Mouse (Mus musculus) heart, embryonic 14.5 days (tissue): ENCODE measurements at regions not wholly inside any gene's neighbourhood (a gene's known extent, or its start where the extent isn't known, plus 50 kb on each side); places are given as distances from the start of the nearest gene placed in this dataset.

ENCODE experiments used
- ATAC-seq: fragments of 200-750 bp; cut with Nextera tagmentation; 2 replicates; pipeline ENCODE4 v1.8.0; 2017; ENCODE audit warnings: low read depth, moderate TSS enrichment; ENCODE audit not compliant: insufficient number of reproducible peaks, insufficient read depth, low FRiP score
- H3K27ac ChIP-seq, 2 experiments: fragments of 200-500 bp in 1 of 2; fragments of 300-500 bp in 1 of 2; sonication (generic) in 1 of 2; replicated peaks in 1 of 2; 2 replicates each; pipeline ENCODE4 v1.5.1; 2012 to 2014; ENCODE audit warnings: low read depth in 2 of 2, low read length in 2 of 2, control low read depth in 1 of 2, mild to moderate bottlenecking in 1 of 2, mixed read lengths in 1 of 2; ENCODE audit not compliant: control insufficient read depth in 1 of 2, insufficient read depth in 1 of 2
- H3K27me3 ChIP-seq: fragments of 300-500 bp; sonication (generic); 2 replicates; pipeline ENCODE4 v1.6.1; 2014; ENCODE audit warnings: mild to moderate bottlenecking, low read length, control low read depth; ENCODE audit not compliant: control insufficient read depth, insufficient read depth
- H3K36me3 ChIP-seq: fragments of 300-500 bp; sonication (generic); 2 replicates; pipeline ENCODE4 v1.6.1; 2014; ENCODE audit warnings: mild to moderate bottlenecking, control low read depth, low read length, mixed read lengths; ENCODE audit not compliant: control insufficient read depth, insufficient read depth
- H3K4me1 ChIP-seq, 2 experiments: fragments of 200-500 bp in 1 of 2; fragments of 300-500 bp in 1 of 2; sonication (generic) in 1 of 2; 2 replicates each; pipeline ENCODE4 v1.6.1; 2012 to 2014; ENCODE audit warnings: low read length in 2 of 2, control low read depth in 1 of 2, mixed read lengths in 1 of 2; ENCODE audit not compliant: control insufficient read depth in 2 of 2, insufficient read depth in 2 of 2
- H3K4me2 ChIP-seq: fragments of 300-500 bp; sonication (generic); 2 replicates; pipeline ENCODE4 v1.6.1; 2014; ENCODE audit warnings: mild to moderate bottlenecking, low read length
- H3K4me3 ChIP-seq, 2 experiments: fragments of 200-500 bp in 1 of 2; fragments of 300-500 bp in 1 of 2; sonication (generic) in 1 of 2; 2 replicates each; pipeline ENCODE4 v1.5.1; 2012 to 2014; ENCODE audit warnings: low read length in 2 of 2, mild to moderate bottlenecking in 2 of 2, control low read depth in 1 of 2, low read depth in 1 of 2, moderate library complexity in 1 of 2; ENCODE audit not compliant: control insufficient read depth in 1 of 2, insufficient read depth in 1 of 2
- H3K9ac ChIP-seq: fragments of 300-500 bp; sonication (generic); 2 replicates; pipeline ENCODE4 v1.6.1; 2014; ENCODE audit warnings: mild to moderate bottlenecking, low read length
- H3K9me3 ChIP-seq: fragments of 300-500 bp; sonication (generic); 2 replicates; pipeline ENCODE4 v1.6.1; 2016; ENCODE audit warnings: low read length, control low read depth; ENCODE audit not compliant: control insufficient read depth
- WGBS: fragments of 180-500 bp; shearing (Covaris S2); extraction: QIAGEN DNeasy Blood & Tissue Kit; methylation state at CpG from one replicate; pipeline ENCODE4 v1.1.7; 2014; 5-methylcytosine and 5-hydroxymethylcytosine counted together

DNA sequence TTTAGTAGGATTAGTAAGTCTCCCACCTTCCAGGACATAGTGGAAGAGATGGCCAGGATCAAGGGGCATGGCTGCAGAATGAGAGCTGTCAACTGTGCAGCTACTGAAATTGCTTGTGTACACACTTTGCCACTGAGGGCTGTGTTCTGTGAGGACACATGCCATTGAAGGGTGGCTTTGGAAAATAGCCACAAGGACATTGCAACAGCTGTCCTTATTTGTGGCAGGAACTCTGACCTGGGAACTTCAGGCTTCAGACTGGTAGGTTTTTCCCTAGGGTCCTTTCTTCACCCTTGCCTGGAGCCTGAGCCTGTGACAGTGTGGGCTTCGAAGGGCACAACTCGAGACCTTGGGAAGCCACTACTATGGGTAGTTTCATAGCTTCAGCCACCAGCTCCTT is 64.2 kb upstream of the Ywhaq start:
- Histone ChIP-seq H3K4me1 (no peaks in the 10 kb centered on the region), H3K27ac (no peak overlapping the region), H3K27me3 (no peaks in the 10 kb centered on the region), H3K9ac (no peak overlapping the region), H3K9me3 (peaks cover 6% of the 10 kb centered on the region; the same call in 1 of the 2 replicates), H3K4me2 (no peak overlapping the region), H3K36me3 (no peaks in the 10 kb centered on the region), H3K4me3 (no peak overlapping the region)
- WGBS = 82% methylated on average over 2 of the region's 2 CpGs
- ATAC-seq = no peak

DNA sequence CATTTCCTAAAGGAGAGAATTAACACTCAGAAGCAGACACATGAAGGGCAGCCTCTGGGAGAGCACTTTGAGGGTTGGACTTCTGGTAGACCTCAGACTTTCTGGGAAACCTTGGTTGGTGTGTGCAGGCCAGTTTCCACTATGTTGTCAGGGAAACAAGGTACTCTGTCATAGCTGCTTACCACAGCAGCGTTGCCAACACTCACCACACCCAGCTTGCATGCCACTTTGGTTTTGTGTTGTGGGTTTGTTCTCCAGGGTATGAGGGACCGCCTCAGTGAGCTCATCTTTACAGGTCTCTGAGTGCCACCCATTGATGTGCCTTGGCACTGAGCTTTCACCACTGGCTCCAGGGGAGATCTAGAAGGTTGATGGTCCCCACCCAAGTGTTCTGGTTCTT is 62.8 kb upstream of the Ywhaq start:
- Histone ChIP-seq H3K27me3 (no peaks in the 10 kb centered on the region), H3K4me3 (no peak overlapping the region), H3K4me2 (no peak overlapping the region), H3K9me3 (peaks cover 6% of the 10 kb centered on the region; the same call in 1 of the 2 replicates), H3K9ac (no peak overlapping the region), H3K4me1 (no peaks in the 10 kb centered on the region), H3K27ac (no peak overlapping the region), H3K36me3 (no peaks in the 10 kb centered on the region)
- ATAC-seq = no peak
- WGBS = 79% methylated on average over 2 of the region's 2 CpGs

DNA sequence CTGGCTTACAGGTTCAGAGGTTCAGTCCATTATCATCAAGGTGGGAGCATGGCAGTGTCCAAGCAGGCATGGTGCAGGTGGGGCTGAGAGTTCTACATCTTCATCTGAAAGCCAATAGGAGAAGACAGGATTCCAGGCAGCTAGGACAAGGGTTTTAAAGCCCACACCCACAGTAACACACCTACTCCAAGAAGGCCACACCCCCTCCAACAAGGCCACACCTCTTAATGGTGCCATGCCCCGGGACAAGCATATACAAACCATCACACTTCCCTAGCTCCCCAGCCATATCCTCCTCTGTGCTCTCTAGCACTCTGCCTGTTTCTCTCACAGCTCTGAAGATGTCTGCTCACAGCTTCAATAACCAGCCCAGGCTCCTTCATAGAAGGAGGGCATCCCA is 61.8 kb upstream of the Ywhaq start:
- H3K27me3 ChIP-seq = no peaks in the 10 kb centered on the region
- no peaks in the 10 kb centered on the region for H3K36me3 ChIP-seq
- H3K9me3 ChIP-seq = peaks cover 3% of the 10 kb centered on the region; the same call in 1 of the 2 replicates
- H3K4me2 ChIP-seq = no peak overlapping the region
- WGBS = 50% methylated on average over 1 of the region's 1 CpGs
- H3K27ac ChIP-seq = no peak overlapping the region
- no peak overlapping the region for H3K4me3 ChIP-seq
- peaks cover 0 to 5% of the 10 kb centered on the region in 2 experiments; a peak in 2 of 4 replicates for H3K4me1 ChIP-seq
- ATAC-seq = no peak
- H3K9ac ChIP-seq = no peak overlapping the region

DNA sequence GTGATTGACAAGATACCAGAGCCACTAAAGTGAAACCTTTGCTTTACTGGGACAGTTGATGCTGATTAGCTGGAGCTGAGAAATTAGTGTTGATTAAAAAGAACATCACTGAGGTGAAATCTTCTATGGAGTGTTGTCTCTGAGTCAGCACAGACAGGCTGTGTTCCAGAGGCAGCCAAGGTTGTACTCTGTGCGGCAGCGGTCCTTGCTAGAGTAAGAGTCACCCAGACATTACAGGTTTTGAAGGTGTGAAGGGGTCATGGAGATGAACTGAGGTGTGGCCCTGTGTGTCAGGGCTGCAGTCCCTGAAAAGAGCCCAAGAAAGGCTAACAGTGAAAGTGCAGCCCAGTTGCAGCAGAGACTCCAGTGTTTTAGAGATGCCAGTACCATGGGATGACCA is 59.1 kb upstream of the Ywhaq start:
- H3K4me3 ChIP-seq = no peak overlapping the region
- WGBS = 79% methylated on average over 2 of the region's 2 CpGs
- no peak overlapping the region for H3K4me2 ChIP-seq
- H3K27ac ChIP-seq = no peak overlapping the region
- no peak overlapping the region for H3K9ac ChIP-seq
- H3K36me3 ChIP-seq = no peaks in the 10 kb centered on the region
- no peaks in the 10 kb centered on the region for H3K27me3 ChIP-seq
- H3K4me1 ChIP-seq = peaks cover 0 to 5% of the 10 kb centered on the region in 2 experiments; a peak in 2 of 4 replicates
- no peak for ATAC-seq
- H3K9me3 ChIP-seq = no peaks in the 10 kb centered on the region

DNA sequence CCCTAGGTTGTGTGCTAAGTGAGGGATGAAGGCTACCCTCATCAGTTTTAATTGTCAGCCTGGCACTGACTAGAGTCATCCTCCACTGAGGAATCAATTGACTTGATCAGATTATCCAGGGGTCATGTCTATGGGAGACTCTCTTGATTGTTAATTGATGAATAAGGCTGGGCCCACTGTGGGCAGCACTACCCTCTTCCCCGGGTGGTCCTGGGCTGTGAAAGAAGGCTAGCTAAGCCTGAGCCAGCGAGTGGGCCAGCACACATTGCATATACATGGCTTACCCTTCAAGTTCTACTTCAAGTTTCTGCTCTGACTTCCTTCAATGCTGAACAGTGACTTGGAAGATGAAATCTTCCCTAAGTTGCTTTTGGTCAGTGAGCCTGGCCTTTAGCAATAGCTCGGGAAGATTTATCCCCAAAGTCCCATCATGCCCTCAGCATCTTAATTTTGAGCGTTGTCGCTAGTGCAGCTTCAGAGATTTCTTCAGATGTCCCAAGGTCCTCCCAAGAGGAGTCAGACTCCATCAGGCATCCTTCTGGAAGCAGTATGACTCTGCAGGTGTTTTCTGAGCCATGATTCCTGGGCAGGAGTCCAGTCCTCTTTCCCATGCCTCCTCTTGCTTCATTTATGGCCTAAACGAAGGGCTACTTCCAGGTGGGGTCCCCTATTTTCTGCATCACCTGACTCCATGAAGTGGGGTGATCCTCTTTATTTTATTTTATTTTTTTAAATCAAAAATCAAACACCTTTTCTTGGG is 55.7 kb upstream of the Ywhaq start:
- 89% methylated on average over 6 of the region's 6 CpGs for WGBS
- Histone ChIP-seq H3K9ac (no peak overlapping the region), H3K4me3 (no peak overlapping the region), H3K4me2 (no peak overlapping the region), H3K4me1 (peaks cover 0 to 5% of the 10 kb centered on the region in 2 experiments; a peak in 2 of 4 replicates), H3K27me3 (no peaks in the 10 kb centered on the region), H3K36me3 (no peaks in the 10 kb centered on the region), H3K9me3 (no peaks in the 10 kb centered on the region), H3K27ac (peak overlapping the region; percentile 47 to 49; a peak in 1 of 4 replicates)
- ATAC-seq = no peak

DNA sequence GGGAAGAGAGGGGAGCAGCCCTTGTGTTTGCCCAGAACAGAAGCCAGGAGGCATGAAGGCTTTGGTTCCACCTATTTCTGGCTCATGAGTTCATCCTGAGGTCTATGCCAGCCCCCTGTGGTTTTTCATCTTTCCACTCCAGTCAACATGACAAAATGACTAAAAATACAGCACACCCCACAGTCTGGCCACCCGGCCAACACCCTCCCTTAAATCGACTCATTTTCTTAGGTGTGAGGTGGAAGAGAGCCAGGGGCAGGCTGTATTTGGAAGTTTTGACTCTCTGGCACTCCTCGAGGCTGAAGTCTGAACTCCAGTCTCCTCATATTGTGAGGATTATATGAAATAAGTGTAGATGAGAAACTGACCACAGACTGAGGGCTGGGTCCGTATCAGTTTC is 55.0 kb upstream of the Ywhaq start:
- H3K27me3 ChIP-seq = no peaks in the 10 kb centered on the region
- 25% methylated on average over 4 of the region's 4 CpGs for WGBS
- H3K9ac ChIP-seq = no peak overlapping the region
- no peaks in the 10 kb centered on the region for H3K9me3 ChIP-seq
- no peaks in the 10 kb centered on the region for H3K36me3 ChIP-seq
- no peak overlapping the region for H3K4me2 ChIP-seq
- H3K4me3 ChIP-seq = no peak overlapping the region
- peaks cover 0 to 5% of the 10 kb centered on the region in 2 experiments; a peak in 2 of 4 replicates for H3K4me1 ChIP-seq
- H3K27ac ChIP-seq = peak overlapping the region; percentile 47 to 49; a peak in 2 of 4 replicates
- ATAC-seq = peak; percentile 85

DNA sequence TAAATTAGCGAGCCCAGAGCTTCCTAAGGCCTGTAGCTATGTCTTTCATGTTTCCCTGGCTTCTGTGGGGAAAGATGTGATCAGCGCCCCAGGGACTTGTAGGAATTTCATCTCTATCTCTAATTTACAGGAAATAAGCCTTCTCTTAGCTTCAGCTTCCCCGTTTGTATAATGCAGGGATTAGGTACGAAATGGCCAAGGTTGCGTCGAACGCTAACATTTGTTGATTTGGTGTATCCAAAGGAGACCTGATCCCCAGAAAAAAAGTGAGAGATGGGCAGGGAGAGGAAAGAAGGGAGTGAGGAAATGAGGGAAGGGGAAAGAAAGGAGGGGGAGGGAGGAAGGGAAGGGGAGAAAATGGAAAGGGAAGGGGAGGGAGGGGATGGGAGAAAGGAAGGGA is 54.5 kb upstream of the Ywhaq start:
- peak overlapping the region; percentile 44 to 47; a peak in 3 of 4 replicates for H3K27ac ChIP-seq
- H3K36me3 ChIP-seq = no peaks in the 10 kb centered on the region
- 84% methylated on average over 7 of the region's 7 CpGs for WGBS
- H3K9me3 ChIP-seq = no peaks in the 10 kb centered on the region
- H3K9ac ChIP-seq = no peak overlapping the region
- no peaks in the 10 kb centered on the region for H3K27me3 ChIP-seq
- no peak overlapping the region for H3K4me3 ChIP-seq
- no peak for ATAC-seq
- no peak overlapping the region for H3K4me2 ChIP-seq
- H3K4me1 ChIP-seq = peaks cover 0 to 5% of the 10 kb centered on the region in 2 experiments; a peak in 2 of 4 replicates

DNA sequence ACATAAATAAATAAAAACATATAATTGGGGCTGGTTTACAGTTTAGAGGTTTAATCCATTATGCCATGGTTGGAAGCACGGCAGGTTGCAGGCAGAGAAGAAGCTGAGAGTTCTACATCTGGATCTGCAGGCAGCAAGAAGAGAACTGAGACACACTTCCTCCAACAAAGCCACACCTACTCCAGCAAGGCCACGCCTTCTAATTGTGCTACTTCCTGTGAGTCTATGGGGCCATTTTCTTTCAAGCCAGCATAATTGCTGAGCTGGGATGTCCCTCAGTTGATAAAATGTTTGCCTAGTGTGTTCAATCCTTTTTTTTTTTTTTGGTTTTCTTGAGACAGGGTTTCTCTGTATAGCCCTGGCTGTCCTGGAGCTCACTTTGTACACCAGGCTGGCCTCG is 52.8 kb upstream of the Ywhaq start:
- WGBS = 88% methylated on average over 3 of the region's 3 CpGs
- H3K9me3 ChIP-seq = no peaks in the 10 kb centered on the region
- H3K9ac ChIP-seq = no peak overlapping the region
- H3K4me1 ChIP-seq = peaks cover 0 to 5% of the 10 kb centered on the region in 2 experiments; a peak in 2 of 4 replicates
- no peak overlapping the region for H3K27ac ChIP-seq
- H3K27me3 ChIP-seq = no peaks in the 10 kb centered on the region
- H3K4me2 ChIP-seq = no peak overlapping the region
- ATAC-seq = no peak
- H3K4me3 ChIP-seq = no peak overlapping the region
- H3K36me3 ChIP-seq = no peaks in the 10 kb centered on the region
